Comparison of ENCODE assay signal across 8 mouse cellular contexts in genomic region chr2:26445666-26446445, GRCm38 (mm10). TPM values are rescaled to one million over a fixed set of nuclear protein-coding genes. Genes with fewer than 3 reads are reported as not detected.
A peak's percentile ranks its signal among the peaks of the same experiment; 100 is the strongest.
DNase-seq lines count a peak whose midpoint lies in the region; ATAC-seq and TF ChIP-seq lines count a peak whose summit lies in the region.

No protein-coding gene starts in this region.

- TF ChIP-seq CTCF in kidney, adult 2 months (conservative IDR thresholded peaks at IDR 0.05; ENCODE audit: insufficient read depth, insufficient read length, low read depth, low read length), result 0 out of 2 replicates have a peak, but pooled peaks have one; percentile 5

- H3K27ac ChIP-seq in kidney, adult 2 months (ENCODE audit: insufficient read depth, low read depth, low read length), result peak overlapping the region; percentile 60
- peak overlapping the region; percentile 92 for H3K27ac ChIP-seq in limb, embryonic 10.5 days
- H3K27ac ChIP-seq in midbrain, embryonic 11.5 days (ENCODE audit: low read depth, low read length), result peak overlapping the region; percentile 37

- intact Hi-C loops in gastrocnemius, postnatal 36 days (cut with DNase I), result loop anchor here (1.0 to 5.0 kb wide), 2 partner anchors 115 to 456 kb away; partner anchors contain the start of gene Surf6

- ATAC-seq in midbrain, embryonic 11.5 days (ENCODE audit: low FRiP score), result peak; percentile 90

- peak overlapping the region; percentile 67 for H3K9ac ChIP-seq in midbrain, embryonic 11.5 days (ENCODE audit: low read length)

- H3K4me1 ChIP-seq in kidney, adult 2 months (ENCODE audit: control insufficient read depth, insufficient read depth, low read length), result peaks cover 12% of the 10 kb centered on the region
- H3K4me1 ChIP-seq in limb, embryonic 10.5 days, result peaks cover 28% of the 10 kb centered on the region
- peaks cover 27% of the 10 kb centered on the region for H3K4me1 ChIP-seq in midbrain, embryonic 11.5 days (ENCODE audit: control insufficient read depth, insufficient read depth, low read length)

- under 1% methylated on average over 44 of the region's 44 CpGs for WGBS in kidney, adult 2 months
- WGBS in limb, embryonic 10.5 days, result under 1% methylated on average over 44 of the region's 44 CpGs
- under 1% methylated on average over 44 of the region's 44 CpGs for whole genome bisulfite sequencing in midbrain, embryonic 11.5 days

- H3K9me3 ChIP-seq in limb, embryonic 10.5 days (replicated peaks), result no peaks in the 10 kb centered on the region
- H3K9me3 ChIP-seq in midbrain, embryonic 11.5 days (ENCODE audit: control insufficient read depth, low read length), result no peaks in the 10 kb centered on the region

- no peak for TF ChIP-seq POLR2A in kidney, adult 2 months (IDR thresholded peaks at IDR 0.05; ENCODE audit: low read depth, low read length)

- H3K4me3 ChIP-seq in kidney, adult 2 months (ENCODE audit: insufficient read depth, low read depth, low read length), result peak overlapping the region; percentile 63
- peak overlapping the region; percentile 93 for H3K4me3 ChIP-seq in limb, embryonic 10.5 days
- peak overlapping the region; percentile 78 for H3K4me3 ChIP-seq in midbrain, embryonic 11.5 days (ENCODE audit: low read depth, low read length)

- H3K36me3 ChIP-seq in kidney, adult 2 months (ENCODE audit: control insufficient read depth, insufficient read depth, low read length), result peaks cover 2% of the 10 kb centered on the region; the same call in 1 of the 2 replicates
- peaks cover 12% of the 10 kb centered on the region for H3K36me3 ChIP-seq in limb, embryonic 10.5 days
- peaks cover under 1% of the 10 kb centered on the region; the same call in 1 of the 2 replicates for H3K36me3 ChIP-seq in midbrain, embryonic 11.5 days (ENCODE audit: control insufficient read depth, insufficient read depth, low read length)

- peak; percentile 92 to 93 for DNase-seq in cerebellum, adult 18-20 months
- DNase-seq in cerebellum, adult 11 months, result no peak
- peak; percentile 96 for DNase-seq in embryo, embryonic 11 days
- DNase-seq in gastrocnemius, postnatal 36 days, result peak; percentile 84 to 97
- peak; percentile 97 for DNase-seq in kidney, adult 2 months
- no peak for DNase-seq in limb, embryonic 10.5 days (ENCODE audit: low spot score)
- DNase-seq in midbrain, embryonic 11.5 days (ENCODE audit: low spot score, missing footprints), result no peak
- peak; percentile 87 to 92 for DNase-seq in spleen, postnatal 4 days (ENCODE audit: low spot score in 2 of 2)

- peak overlapping the region; percentile 79 for H3K4me2 ChIP-seq in midbrain, embryonic 11.5 days

- H3K27me3 ChIP-seq in kidney, adult 2 months (replicated peaks; ENCODE audit: control insufficient read depth, insufficient read depth, low read length), result no peaks in the 10 kb centered on the region
- H3K27me3 ChIP-seq in limb, embryonic 10.5 days (ENCODE audit: low read depth, poor library complexity, severe bottlenecking), result no peaks in the 10 kb centered on the region
- no peaks in the 10 kb centered on the region for H3K27me3 ChIP-seq in midbrain, embryonic 11.5 days (ENCODE audit: control insufficient read depth, insufficient read depth, low read length)

RNA-seq across cellular contexts. Expression of gene Sec16a, which starts 0.8 kb away (rescaled TPM):
- 10 to 100 TPM; 21.0 to 23.9 TPM for total RNA-seq in gastrocnemius, postnatal 36 days (2021)
- polyA plus RNA-seq in kidney, adult 2 months (2012; rRNA removed), result 71.1 and 87.5 TPM in 2 replicates
- polyA plus RNA-seq in limb, embryonic 10.5 days (2016; fragmentation: Nextera tagmentation; extraction: Ambion mirVana), result 29.4 and 37.1 TPM in 2 replicates
- 28.2 and 29.8 TPM in 2 replicates for polyA plus RNA-seq in midbrain, embryonic 11.5 days (2014; fragmentation: Nextera tagmentation; extraction: Ambion mirVana)

RNA-seq across cellular contexts. Expression of gene Inpp5e, which starts 36.9 kb away (rescaled TPM):
- 1 to 10 TPM; 7.4 TPM for total RNA-seq in gastrocnemius, postnatal 36 days (2021)
- 28.2 and 37.5 TPM in 2 replicates for polyA plus RNA-seq in kidney, adult 2 months (2012; rRNA removed)
- polyA plus RNA-seq in limb, embryonic 10.5 days (2016; fragmentation: Nextera tagmentation; extraction: Ambion mirVana), result 30.6 and 35.3 TPM in 2 replicates
- polyA plus RNA-seq in midbrain, embryonic 11.5 days (2014; fragmentation: Nextera tagmentation; extraction: Ambion mirVana), result 21.5 and 23.3 TPM in 2 replicates

RNA-seq across cellular contexts. Expression of gene Pmpca, which starts 56.7 kb away (rescaled TPM):
- 100 to 1,000 TPM; 137 TPM for total RNA-seq in gastrocnemius, postnatal 36 days (2021)
- polyA plus RNA-seq in kidney, adult 2 months (2012; rRNA removed), result 50.6 and 54.0 TPM in 2 replicates
- polyA plus RNA-seq in limb, embryonic 10.5 days (2016; fragmentation: Nextera tagmentation; extraction: Ambion mirVana), result 142 and 149 TPM in 2 replicates
- polyA plus RNA-seq in midbrain, embryonic 11.5 days (2014; fragmentation: Nextera tagmentation; extraction: Ambion mirVana), result 110 and 118 TPM in 2 replicates

RNA-seq across cellular contexts. Expression of gene Entr1, which starts 56.7 kb away (rescaled TPM):
- 10 to 100 TPM; 22.5 to 24.0 TPM for total RNA-seq in gastrocnemius, postnatal 36 days (2021)
- 102 and 110 TPM in 2 replicates for polyA plus RNA-seq in kidney, adult 2 months (2012; rRNA removed)
- polyA plus RNA-seq in limb, embryonic 10.5 days (2016; fragmentation: Nextera tagmentation; extraction: Ambion mirVana), result 127 and 148 TPM in 2 replicates
- 115 and 119 TPM in 2 replicates for polyA plus RNA-seq in midbrain, embryonic 11.5 days (2014; fragmentation: Nextera tagmentation; extraction: Ambion mirVana)

Comparison
In these comparisons a context has a peak if more than half of its experiments do, and no peak if none do; other contexts are left out.
1. DNase-seq: peak in cerebellum, adult 18-20 months (2 of 2), embryo, embryonic 11 days (single experiment), gastrocnemius, postnatal 36 days (2 of 2), kidney, adult 2 months (single experiment) and spleen, postnatal 4 days (2 of 2); none in cerebellum, adult 11 months (single experiment), limb, embryonic 10.5 days (single experiment) and midbrain, embryonic 11.5 days (single experiment).
2. H3K27ac ChIP-seq: peak in every context shown above with its lines; median percentile 92 in limb, embryonic 10.5 days; 60 in kidney, adult 2 months; 37 in midbrain, embryonic 11.5 days.
3. Peak in every context shown above with its lines, with median percentiles within 50 percentile points of each other: H3K4me3 ChIP-seq.